Mouse (Mus musculus) ES-Bruce4 (cell line): Measurements from ENCODE around the gene Plekha6. TPM values are rescaled to one million over a fixed set of nuclear protein-coding genes. Genes with fewer than 3 reads are reported as not detected.

Experiments used
- H3K27ac ChIP-seq: 2 replicates; pipeline ENCODE4 v1.5.1; 2012; ENCODE audit warnings: low read length, inconsistent platforms; ENCODE audit not compliant: insufficient read depth
- H3K27me3 ChIP-seq: 2 replicates; pipeline ENCODE4 v1.6.1; 2012; ENCODE audit warnings: mild to moderate bottlenecking, low read length, inconsistent platforms; ENCODE audit not compliant: control insufficient read depth, poor library complexity, insufficient read depth, severe bottlenecking
- H3K36me3 ChIP-seq: 2 replicates; pipeline ENCODE4 v1.6.1; 2012; ENCODE audit warnings: inconsistent platforms, mild to moderate bottlenecking, low read length, moderate library complexity; ENCODE audit not compliant: control insufficient read depth, poor library complexity, insufficient read depth, severe bottlenecking
- H3K4me1 ChIP-seq: one replicate; pipeline ENCODE4 v1.8.1; 2011; ENCODE audit warnings: low read length; ENCODE audit not compliant: control insufficient read depth, insufficient read depth
- H3K4me3 ChIP-seq: 2 replicates; pipeline ENCODE4 v1.5.1; 2011; ENCODE audit warnings: low read depth, mild to moderate bottlenecking, low read length
- H3K9ac ChIP-seq: 2 replicates; pipeline ENCODE4 v1.6.1; 2012; ENCODE audit warnings: low read depth, mild to moderate bottlenecking, inconsistent platforms; ENCODE audit not compliant: poor library complexity, severe bottlenecking
- H3K9me3 ChIP-seq: replicated peaks from 2 replicates; pipeline ENCODE4 v1.6.1; 2012; ENCODE audit warnings: mild to moderate bottlenecking, low read length, inconsistent platforms; ENCODE audit not compliant: control insufficient read depth, poor library complexity, insufficient read depth, severe bottlenecking
- CTCF ChIP-seq: IDR thresholded peaks from one replicate; pipeline ENCODE4 v1.8.1; 2011; ENCODE audit warnings: low read depth, low read length
- EP300 ChIP-seq: IDR thresholded peaks from 2 replicates; pipeline ENCODE4 v1.6.1; 2011; ENCODE audit warnings: low read depth, low read length; ENCODE audit not compliant: insufficient read depth
- POLR2A ChIP-seq: IDR thresholded peaks from one replicate; pipeline ENCODE4 v1.8.1; 2011; ENCODE audit warnings: low read length; ENCODE audit not compliant: insufficient read depth
- polyA plus RNA-seq: library from polyadenylated mRNA; stranded (reverse); fragments of >200 nt; gene quantifications from 2 replicates; pipeline ENCODE4 v1.2.4, GENCODE M21; 2011; ENCODE audit warnings: low read depth; ENCODE audit not compliant: missing spikeins, insufficient read depth, insufficient read length

The Plekha6 gene
- polyA plus RNA-seq, 1 experiment = 1.3 TPM

- peak overlapping the region; percentile 84 for H3K9ac ChIP-seq
- peak overlapping the region; percentile 71 for H3K4me3 ChIP-seq
- no peaks in the 10 kb centered on the region for H3K36me3 ChIP-seq
- TF ChIP-seq EP300 (no peak), POLR2A (no peak), CTCF (no peak)
- H3K27me3 ChIP-seq = peaks cover 9% of the 10 kb centered on the region
- H3K9me3 ChIP-seq = no peaks in the 10 kb centered on the region
- no peaks in the 10 kb centered on the region for H3K4me1 ChIP-seq
- no peak overlapping the region for H3K27ac ChIP-seq
These were observed 591 bp downstream of the Plekha6 start for GRCm38 (mm10) chr1:133164591-133165011.

GRCm38 (mm10) chr1:133165111-133165510 is 1.1 kb downstream of the Plekha6 start:
- no peak overlapping the region for H3K4me3 ChIP-seq
- TF ChIP-seq POLR2A = no peak
- TF ChIP-seq EP300 = no peak
- no peak for TF ChIP-seq CTCF

DNA sequence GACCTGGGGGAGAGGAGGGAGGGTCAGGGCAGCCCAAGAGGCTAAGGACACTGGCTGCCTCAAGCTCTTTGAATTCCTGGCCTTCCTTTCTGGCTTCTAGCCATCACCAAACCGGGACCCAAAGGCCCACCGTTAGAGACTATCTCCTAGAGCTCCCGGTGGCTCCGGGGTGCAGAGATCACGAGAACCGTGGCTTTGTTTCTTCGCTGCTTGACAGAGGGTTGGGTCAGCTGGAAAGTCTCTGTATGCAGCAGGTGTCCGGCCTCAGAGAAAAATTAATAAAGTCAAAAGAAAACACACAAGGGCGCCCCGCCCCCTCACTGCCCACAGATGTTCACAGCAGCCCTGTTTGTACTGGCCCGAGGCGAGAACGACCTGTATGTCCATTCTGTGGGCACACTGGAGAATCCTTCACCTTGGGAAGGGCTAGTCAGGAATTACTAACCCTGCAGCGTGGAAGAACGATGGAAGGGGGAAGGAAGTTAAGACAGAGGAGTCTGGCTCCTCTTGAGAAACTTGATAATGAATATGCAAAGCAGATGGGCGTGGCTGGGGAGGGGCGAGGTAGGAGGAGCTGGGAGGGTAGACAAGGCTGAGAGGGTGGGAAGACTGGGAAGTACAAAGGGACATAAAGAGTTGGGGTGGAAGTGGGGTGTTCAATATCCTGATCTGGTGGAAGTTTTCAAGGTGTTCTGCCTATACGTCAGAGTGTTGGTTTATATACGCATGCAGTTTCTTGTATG is 4.5 kb downstream of the Plekha6 start:
- TF ChIP-seq EP300 (no peak), CTCF (no peak), POLR2A (no peak)
- Histone ChIP-seq H3K36me3 (no peaks in the 10 kb centered on the region), H3K9ac (no peak overlapping the region), H3K9me3 (no peaks in the 10 kb centered on the region), H3K4me1 (no peaks in the 10 kb centered on the region), H3K27ac (no peak overlapping the region), H3K4me3 (no peak overlapping the region), H3K27me3 (peaks cover 5% of the 10 kb centered on the region)

More at GRCm38 (mm10) chr1:133165111-133165510, 1.1 kb downstream of the Plekha6 start:
- H3K9ac ChIP-seq = no peak overlapping the region
- H3K36me3 ChIP-seq = no peaks in the 10 kb centered on the region
- H3K27ac ChIP-seq = no peak overlapping the region
- H3K4me1 ChIP-seq = no peaks in the 10 kb centered on the region
- peaks cover 9% of the 10 kb centered on the region for H3K27me3 ChIP-seq
- no peaks in the 10 kb centered on the region for H3K9me3 ChIP-seq

- no peak for TF ChIP-seq CTCF
- no peak for TF ChIP-seq EP300
- TF ChIP-seq POLR2A = no peak
- H3K27ac ChIP-seq = no peak overlapping the region
- no peaks in the 10 kb centered on the region for H3K27me3 ChIP-seq
- no peak overlapping the region for H3K4me3 ChIP-seq
- no peaks in the 10 kb centered on the region for H3K4me1 ChIP-seq
- H3K9me3 ChIP-seq = no peaks in the 10 kb centered on the region
- H3K9ac ChIP-seq = no peak overlapping the region
- no peaks in the 10 kb centered on the region for H3K36me3 ChIP-seq
These were observed 6.2 kb downstream of the Plekha6 start for GRCm38 (mm10) chr1:133170196-133170595.

- Histone ChIP-seq H3K27me3 (no peaks in the 10 kb centered on the region), H3K36me3 (no peaks in the 10 kb centered on the region)
- no peak for TF ChIP-seq CTCF
- TF ChIP-seq EP300 = no peak
- no peak for TF ChIP-seq POLR2A
These were observed 7.3 kb downstream of the Plekha6 start for GRCm38 (mm10) chr1:133171357-133171756.

DNA sequence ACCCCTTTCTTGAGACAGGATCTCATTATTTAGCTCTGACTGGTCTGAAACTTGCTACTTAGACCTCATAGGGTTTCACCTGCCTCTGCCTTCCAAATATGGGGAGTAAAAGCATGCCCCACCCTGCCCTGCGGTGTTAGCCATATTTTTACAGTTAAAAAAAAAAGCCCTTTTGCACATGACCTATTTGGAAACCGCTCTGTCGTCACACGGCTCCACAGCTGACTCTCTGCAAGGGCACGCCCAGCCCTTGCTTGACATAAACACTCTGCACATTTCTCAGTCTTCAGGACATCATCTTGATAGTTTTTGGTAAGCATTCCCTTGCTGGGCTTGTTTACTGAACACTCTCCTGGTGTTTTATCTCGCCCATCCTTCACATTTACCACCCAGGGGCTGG is 11.1 kb downstream of the Plekha6 start:
- no peaks in the 10 kb centered on the region for H3K27me3 ChIP-seq
- H3K9ac ChIP-seq = no peak overlapping the region
- no peak for TF ChIP-seq CTCF
- TF ChIP-seq EP300 = no peak
- no peak for TF ChIP-seq POLR2A
- H3K9me3 ChIP-seq = no peaks in the 10 kb centered on the region
- H3K27ac ChIP-seq = no peak overlapping the region
- H3K4me3 ChIP-seq = no peak overlapping the region
- H3K36me3 ChIP-seq = no peaks in the 10 kb centered on the region
- peaks cover 2% of the 10 kb centered on the region for H3K4me1 ChIP-seq

More at GRCm38 (mm10) chr1:133171357-133171756, 7.3 kb downstream of the Plekha6 start:
- H3K4me3 ChIP-seq = no peak overlapping the region
- no peak overlapping the region for H3K27ac ChIP-seq
- no peaks in the 10 kb centered on the region for H3K9me3 ChIP-seq
- H3K9ac ChIP-seq = no peak overlapping the region
- H3K4me1 ChIP-seq = no peaks in the 10 kb centered on the region
